Mouse (Mus musculus): Measurements from ENCODE around the gene Plod3. TPM values are rescaled to one million over a fixed set of nuclear protein-coding genes. Genes with fewer than 3 reads are reported as not detected.

The Plod3 gene
- polyA plus RNA-seq, 1 experiment from 2014 or later: 23.1 TPM

- DNase-seq (ENCODE audit: low spot score, missing footprints) (peak; percentile 98), ATAC-seq (ENCODE audit: low FRiP score) (no peak)
- H3K36me3 ChIP-seq (ENCODE audit: control insufficient read depth, insufficient read depth, low read length): no peaks in the 10 kb centered on the region
- peaks cover 6% of the 10 kb centered on the region; the same call in 1 of the 2 replicates for H3K4me1 ChIP-seq (ENCODE audit: control insufficient read depth, insufficient read depth, low read length)
- no peak overlapping the region for H3K4me3 ChIP-seq (ENCODE audit: low read depth, low read length)
- H3K9me3 ChIP-seq (ENCODE audit: control insufficient read depth, low read length): no peaks in the 10 kb centered on the region
- 1% methylated on average over 23 of the region's 23 CpGs for WGBS
- no peak overlapping the region for H3K9ac ChIP-seq (ENCODE audit: low read length)
- H3K27me3 ChIP-seq (ENCODE audit: control insufficient read depth, insufficient read depth, low read length): peaks cover 49% of the 10 kb centered on the region
- no peak overlapping the region for H3K27ac ChIP-seq (ENCODE audit: low read depth, low read length)
- H3K4me2 ChIP-seq: no peak overlapping the region
Measured at GRCm38 (mm10) chr5:137025132-137025531, 38.3 kb downstream of the Plod3 start.

GRCm38 (mm10) chr5:137026092-137026491, 39.3 kb downstream of the Plod3 start, which contains the start of gene Vgf:
Vgf (plus strand) TSS chr5:137026392.
- no peaks in the 10 kb centered on the region for H3K36me3 ChIP-seq (ENCODE audit: control insufficient read depth, insufficient read depth, low read length)
- H3K9ac ChIP-seq (ENCODE audit: low read length): no peak within 1 kb of the TSS
- no peak within 1 kb of the TSS for H3K27ac ChIP-seq (ENCODE audit: low read depth, low read length)
- no peak within 1 kb of the TSS for H3K4me3 ChIP-seq (ENCODE audit: low read depth, low read length)
- H3K9me3 ChIP-seq (ENCODE audit: control insufficient read depth, low read length): no peaks in the 10 kb centered on the region
- peaks cover 14% of the 10 kb centered on the region for H3K4me1 ChIP-seq (ENCODE audit: control insufficient read depth, insufficient read depth, low read length)
- no peak for DNase-seq (ENCODE audit: low spot score, missing footprints)
- ATAC-seq (ENCODE audit: low FRiP score): no peak
- H3K27me3 ChIP-seq (ENCODE audit: control insufficient read depth, insufficient read depth, low read length): peaks cover 58% of the 10 kb centered on the region
- H3K4me2 ChIP-seq: no peak within 1 kb of the TSS
- WGBS: 32% methylated on average over 4 of the region's 4 CpGs

DNA sequence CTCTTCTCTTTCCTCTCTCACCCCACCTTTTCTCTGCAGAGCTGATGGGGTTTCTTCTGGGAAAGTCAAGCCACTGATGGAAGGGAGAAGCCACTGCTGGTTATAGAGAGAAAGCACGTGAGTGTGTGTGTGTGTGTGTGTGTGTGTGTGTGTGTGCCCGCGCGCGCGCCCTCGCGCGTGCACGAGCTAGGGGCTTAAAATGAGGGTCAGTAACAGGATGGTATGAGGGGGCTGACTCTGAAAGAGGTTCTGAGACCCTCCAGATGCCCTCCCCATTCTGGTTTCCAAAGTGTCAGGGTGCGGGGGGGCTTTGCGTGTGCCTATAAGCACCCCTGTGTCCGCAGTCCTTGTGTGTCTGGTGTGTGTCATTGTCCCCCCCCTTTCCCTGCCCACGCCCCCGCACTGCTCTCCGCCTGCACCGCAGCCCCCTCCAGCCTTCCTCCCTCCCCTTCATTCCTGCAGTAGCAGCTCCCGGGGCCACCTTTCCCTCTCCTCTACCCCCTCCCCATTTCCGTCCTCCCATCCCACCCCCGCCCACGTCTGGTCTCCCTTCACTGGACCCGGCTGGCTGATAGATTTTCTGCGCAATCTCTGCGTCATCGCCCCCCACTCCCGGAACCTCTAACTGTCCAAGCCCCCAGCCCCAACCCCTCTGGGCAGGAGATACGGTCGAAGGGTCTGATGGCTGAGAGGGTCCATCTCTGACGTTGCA, 41.9 kb downstream of the Plod3 start:
- Histone ChIP-seq H3K27me3 (ENCODE audit: control insufficient read depth, insufficient read depth, low read length) (peaks cover 73% of the 10 kb centered on the region), H3K9ac (ENCODE audit: low read length) (no peak overlapping the region), H3K27ac (ENCODE audit: low read depth, low read length) (no peak overlapping the region), H3K4me2 (no peak overlapping the region), H3K4me3 (ENCODE audit: low read depth, low read length) (no peak overlapping the region), H3K4me1 (ENCODE audit: control insufficient read depth, insufficient read depth, low read length) (peaks cover 28% of the 10 kb centered on the region), H3K36me3 (ENCODE audit: control insufficient read depth, insufficient read depth, low read length) (no peaks in the 10 kb centered on the region), H3K9me3 (ENCODE audit: control insufficient read depth, low read length) (no peaks in the 10 kb centered on the region)
- ATAC-seq (ENCODE audit: low FRiP score) (no peak), DNase-seq (ENCODE audit: low spot score, missing footprints) (no peak)
- WGBS: 4% methylated on average over 29 of the region's 29 CpGs

DNA sequence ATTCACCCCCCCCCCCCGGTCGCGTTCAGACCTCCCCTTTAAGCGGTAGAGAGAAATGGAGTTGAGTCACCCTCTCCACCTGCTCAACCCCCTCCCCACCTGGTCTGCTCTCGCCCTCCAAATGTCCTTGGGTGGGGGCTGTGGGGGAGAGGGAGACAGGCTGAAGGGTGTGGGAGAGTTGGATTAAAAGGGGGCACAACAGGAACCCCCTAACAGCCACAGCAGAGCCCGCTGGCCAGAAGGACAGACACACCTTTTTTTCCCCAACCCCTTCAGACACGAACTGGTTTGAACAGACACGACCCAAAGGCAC, 42.4 kb downstream of the Plod3 start:
- DNase-seq (ENCODE audit: low spot score, missing footprints) (no peak), ATAC-seq (ENCODE audit: low FRiP score) (no peak)
- 2% methylated on average over 6 of the region's 8 CpGs for WGBS
- peaks cover 72% of the 10 kb centered on the region for H3K27me3 ChIP-seq (ENCODE audit: control insufficient read depth, insufficient read depth, low read length)
- peaks cover 28% of the 10 kb centered on the region for H3K4me1 ChIP-seq (ENCODE audit: control insufficient read depth, insufficient read depth, low read length)
- H3K4me3 ChIP-seq (ENCODE audit: low read depth, low read length): peak overlapping the region; percentile 31
- H3K36me3 ChIP-seq (ENCODE audit: control insufficient read depth, insufficient read depth, low read length): no peaks in the 10 kb centered on the region
- peak overlapping the region; percentile 52 for H3K4me2 ChIP-seq
- no peak overlapping the region for H3K9ac ChIP-seq (ENCODE audit: low read length)
- H3K9me3 ChIP-seq (ENCODE audit: control insufficient read depth, low read length): no peaks in the 10 kb centered on the region
- no peak overlapping the region for H3K27ac ChIP-seq (ENCODE audit: low read depth, low read length)

DNA sequence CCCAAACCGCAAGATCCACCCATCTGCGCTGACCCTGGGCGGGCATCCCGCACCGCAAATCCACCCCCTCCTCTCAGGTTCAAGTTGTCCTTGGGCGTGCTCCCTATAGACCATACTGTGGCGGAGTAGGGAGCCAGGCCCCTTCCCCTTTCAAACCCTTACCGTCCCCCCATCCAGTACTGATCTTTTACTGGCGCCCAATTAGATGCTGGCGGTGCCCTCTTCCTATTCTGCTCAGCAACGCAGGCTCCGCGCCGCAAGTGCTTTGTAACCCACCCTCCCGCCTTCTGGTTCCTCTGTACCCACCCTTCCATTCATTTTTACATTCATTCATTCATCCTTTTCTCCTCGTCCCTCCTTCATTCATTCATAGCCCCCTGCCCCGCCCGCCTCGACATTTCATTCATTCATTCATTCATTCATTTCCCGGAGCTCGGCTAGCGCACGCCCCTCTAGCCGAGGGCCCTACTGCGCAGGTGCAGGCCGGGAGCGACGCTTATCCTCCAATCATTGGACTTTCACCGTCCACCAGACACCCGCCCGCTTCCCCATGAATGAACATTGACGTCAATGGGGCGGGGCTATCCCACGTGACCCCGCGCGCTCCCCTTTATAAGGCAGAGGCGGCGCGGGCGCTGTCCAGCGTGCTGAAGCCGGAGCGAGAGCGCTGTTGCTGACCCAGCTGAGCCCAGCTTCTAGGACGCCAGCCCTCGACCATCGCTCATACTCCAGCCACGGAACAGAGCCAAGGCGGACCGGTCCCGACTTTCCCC, 43.0 kb downstream of the Plod3 start:
- DNase-seq (ENCODE audit: low spot score, missing footprints): peak; percentile 100
- no peaks in the 10 kb centered on the region for H3K36me3 ChIP-seq (ENCODE audit: control insufficient read depth, insufficient read depth, low read length)
- peak; percentile 77 for ATAC-seq (ENCODE audit: low FRiP score)
- H3K4me1 ChIP-seq (ENCODE audit: control insufficient read depth, insufficient read depth, low read length): peaks cover 28% of the 10 kb centered on the region
- H3K27ac ChIP-seq (ENCODE audit: low read depth, low read length): no peak overlapping the region
- H3K4me2 ChIP-seq: peak overlapping the region; percentile 52
- peak overlapping the region; percentile 11; the same call in 1 of the 2 replicates for H3K9ac ChIP-seq (ENCODE audit: low read length)
- H3K9me3 ChIP-seq (ENCODE audit: control insufficient read depth, low read length): no peaks in the 10 kb centered on the region
- peaks cover 66% of the 10 kb centered on the region for H3K27me3 ChIP-seq (ENCODE audit: control insufficient read depth, insufficient read depth, low read length)
- H3K4me3 ChIP-seq (ENCODE audit: low read depth, low read length): peak overlapping the region; percentile 31
- WGBS: under 1% methylated on average over 52 of the region's 52 CpGs

DNA sequence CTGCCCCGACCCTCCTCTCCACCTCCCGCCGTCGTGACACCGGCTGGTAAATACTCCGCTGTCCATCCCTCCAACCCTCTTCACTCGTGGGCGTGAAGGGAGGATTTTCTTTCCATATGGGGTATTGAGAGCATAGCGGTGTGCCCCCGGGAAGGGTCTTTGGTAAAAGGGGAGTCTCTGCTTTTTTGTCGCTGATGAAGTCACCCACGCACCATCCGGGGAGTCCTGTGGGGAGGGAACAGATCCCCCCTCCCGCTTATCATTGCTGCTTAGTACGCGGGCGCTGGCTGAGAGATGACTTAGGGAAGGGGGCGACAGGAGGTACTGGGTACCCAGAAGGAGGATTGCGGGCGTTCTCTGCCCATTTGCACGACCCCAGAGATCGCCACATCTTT, 43.6 kb downstream of the Plod3 start:
- Histone ChIP-seq H3K27ac (ENCODE audit: low read depth, low read length) (no peak overlapping the region), H3K27me3 (ENCODE audit: control insufficient read depth, insufficient read depth, low read length) (peaks cover 63% of the 10 kb centered on the region), H3K4me2 (peak overlapping the region; percentile 52), H3K9ac (ENCODE audit: low read length) (no peak overlapping the region), H3K4me3 (ENCODE audit: low read depth, low read length) (peak overlapping the region; percentile 31), H3K4me1 (ENCODE audit: control insufficient read depth, insufficient read depth, low read length) (peaks cover 26% of the 10 kb centered on the region), H3K9me3 (ENCODE audit: control insufficient read depth, low read length) (no peaks in the 10 kb centered on the region), H3K36me3 (ENCODE audit: control insufficient read depth, insufficient read depth, low read length) (no peaks in the 10 kb centered on the region)
- no peak for DNase-seq (ENCODE audit: low spot score, missing footprints)
- ATAC-seq (ENCODE audit: low FRiP score): no peak
- WGBS: 15% methylated on average over 22 of the region's 22 CpGs

- Histone ChIP-seq H3K36me3 (ENCODE audit: control insufficient read depth, insufficient read depth, low read length) (no peaks in the 10 kb centered on the region; the same call in 1 of the 2 replicates), H3K4me1 (ENCODE audit: control insufficient read depth, insufficient read depth, low read length) (peaks cover 26% of the 10 kb centered on the region), H3K9me3 (ENCODE audit: control insufficient read depth, low read length) (no peaks in the 10 kb centered on the region), H3K27ac (ENCODE audit: low read depth, low read length) (no peak overlapping the region), H3K4me2 (peak overlapping the region; percentile 97), H3K27me3 (ENCODE audit: control insufficient read depth, insufficient read depth, low read length) (peaks cover 54% of the 10 kb centered on the region), H3K9ac (ENCODE audit: low read length) (peak overlapping the region; percentile 40; the same call in 1 of the 2 replicates), H3K4me3 (ENCODE audit: low read depth, low read length) (peak overlapping the region; percentile 43)
- DNase-seq (ENCODE audit: low spot score, missing footprints) (peak; percentile 89), ATAC-seq (ENCODE audit: low FRiP score) (no peak)
- whole genome bisulfite sequencing: under 1% methylated on average over 78 of the region's 78 CpGs
Measured at GRCm38 (mm10) chr5:137031076-137032032, 44.5 kb downstream of the Plod3 start.

DNA sequence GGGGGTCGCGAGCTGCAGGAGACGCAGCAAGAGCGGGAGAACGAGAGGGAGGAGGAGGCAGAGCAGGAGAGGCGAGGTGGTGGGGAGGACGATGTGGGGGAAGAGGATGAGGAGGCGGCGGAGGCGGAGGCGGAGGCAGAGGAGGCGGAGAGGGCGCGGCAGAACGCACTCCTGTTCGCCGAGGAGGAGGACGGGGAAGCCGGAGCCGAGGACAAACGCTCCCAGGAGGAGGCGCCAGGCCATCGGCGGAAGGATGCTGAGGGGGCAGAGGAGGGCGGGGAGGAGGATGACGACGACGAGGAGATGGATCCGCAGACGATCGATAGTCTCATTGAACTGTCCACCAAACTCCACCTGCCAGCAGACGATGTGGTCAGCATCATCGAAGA, 45.2 kb downstream of the Plod3 start:
- WGBS: under 1% methylated on average over 32 of the region's 33 CpGs
- peak overlapping the region; percentile 40; the same call in 1 of the 2 replicates for H3K9ac ChIP-seq (ENCODE audit: low read length)
- H3K9me3 ChIP-seq (ENCODE audit: control insufficient read depth, low read length): no peaks in the 10 kb centered on the region
- H3K4me3 ChIP-seq (ENCODE audit: low read depth, low read length): peak overlapping the region; percentile 43
- peaks cover 26% of the 10 kb centered on the region for H3K4me1 ChIP-seq (ENCODE audit: control insufficient read depth, insufficient read depth, low read length)
- ATAC-seq (ENCODE audit: low FRiP score): 0 out of 2 replicates have a peak, but pooled peaks have one; percentile 15
- DNase-seq (ENCODE audit: low spot score, missing footprints): no peak
- peaks cover 47% of the 10 kb centered on the region for H3K27me3 ChIP-seq (ENCODE audit: control insufficient read depth, insufficient read depth, low read length)
- H3K4me2 ChIP-seq: peak overlapping the region; percentile 97
- no peaks in the 10 kb centered on the region; the same call in 1 of the 2 replicates for H3K36me3 ChIP-seq (ENCODE audit: control insufficient read depth, insufficient read depth, low read length)
- H3K27ac ChIP-seq (ENCODE audit: low read depth, low read length): no peak overlapping the region

Data from midbrain, embryonic 11.5 days (tissue).